Mouse (Mus musculus) bone marrow macrophage, adult 2 months (primary cell): Measurements from ENCODE around the gene Sult1a1. TPM values are rescaled to one million over a fixed set of nuclear protein-coding genes. Genes with fewer than 3 reads are reported as not detected.
A peak's percentile ranks its signal among the peaks of the same experiment; 100 is the strongest.

Source experiments
- H3K27ac ChIP-seq: 2 replicates; pipeline ENCODE4 v1.5.1; 2012; ENCODE audit warnings: low read depth, low read length; ENCODE audit not compliant: insufficient read depth
- H3K4me1 ChIP-seq: 2 replicates; pipeline ENCODE4 v1.6.1; 2012; ENCODE audit warnings: low read length; ENCODE audit not compliant: control insufficient read depth, insufficient read depth
- H3K4me3 ChIP-seq: 2 replicates; pipeline ENCODE4 v1.5.1; 2012; ENCODE audit warnings: mild to moderate bottlenecking, low read length, moderate library complexity; ENCODE audit not compliant: insufficient read depth
- CTCF ChIP-seq: IDR thresholded peaks from 2 replicates; pipeline ENCODE4 v1.5.1; 2012; ENCODE audit warnings: low read depth, mild to moderate bottlenecking, low read length, moderate library complexity
- POLR2A ChIP-seq: IDR thresholded peaks from 2 replicates; pipeline ENCODE4 v1.6.1; 2012; ENCODE audit warnings: mild to moderate bottlenecking, low read depth, low read length, borderline replicate concordance
- polyA plus RNA-seq: library from polyadenylated mRNA; stranded (reverse); fragments of >200 nt; gene quantifications from 2 replicates; pipeline ENCODE4 v1.2.4, GENCODE M21; 2012; ENCODE audit not compliant: missing spikeins, insufficient read depth, insufficient read length

Gene Sult1a1
- polyA plus RNA-seq, 1 experiment, result 42.3 TPM

GRCm38 (mm10) chr7:126629915-126630314, 46.3 kb downstream of the Sult1a1 start:
- H3K4me3 ChIP-seq, result no peak overlapping the region
- 0 out of 2 replicates have a peak overlapping the region, but pooled peaks have one; percentile 9 for H3K27ac ChIP-seq
- H3K4me1 ChIP-seq, result peaks cover 45% of the 10 kb centered on the region
- TF ChIP-seq POLR2A, result no peak
- TF ChIP-seq CTCF, result no peak

- TF ChIP-seq CTCF, result no peak
- TF ChIP-seq POLR2A, result no peak
- peak overlapping the region; percentile 39 for H3K27ac ChIP-seq
- no peak overlapping the region for H3K4me3 ChIP-seq
- peaks cover 60% of the 10 kb centered on the region for H3K4me1 ChIP-seq
Observed at GRCm38 (mm10) chr7:126628111-126628510, 48.1 kb downstream of the Sult1a1 start.

GRCm38 (mm10) chr7:126625807-126626600, 50.2 kb downstream of the Sult1a1 start:
- peak overlapping the region; percentile 42 for H3K4me3 ChIP-seq
- peak overlapping the region; percentile 89 for H3K27ac ChIP-seq
- no peak for TF ChIP-seq CTCF
- TF ChIP-seq POLR2A, result no peak
- H3K4me1 ChIP-seq, result peaks cover 80% of the 10 kb centered on the region

GRCm38 (mm10) chr7:126625369-126625768, 50.9 kb downstream of the Sult1a1 start:
- Histone ChIP-seq H3K4me1 (peaks cover 77% of the 10 kb centered on the region), H3K4me3 (peak overlapping the region; percentile 42), H3K27ac (peak overlapping the region; percentile 89)
- no peak for TF ChIP-seq CTCF
- TF ChIP-seq POLR2A, result no peak

- Histone ChIP-seq H3K27ac (peak overlapping the region; percentile 89), H3K4me1 (peaks cover 75% of the 10 kb centered on the region), H3K4me3 (peak overlapping the region; percentile 42)
Observed at GRCm38 (mm10) chr7:126624774-126625173, 51.5 kb downstream of the Sult1a1 start.

GRCm38 (mm10) chr7:126623381-126623780, 52.9 kb downstream of the Sult1a1 start:
- H3K27ac ChIP-seq, result no peak overlapping the region
- no peak for TF ChIP-seq CTCF
- no peak for TF ChIP-seq POLR2A
- no peak overlapping the region for H3K4me3 ChIP-seq
- H3K4me1 ChIP-seq, result peaks cover 61% of the 10 kb centered on the region

More at GRCm38 (mm10) chr7:126624774-126625173, 51.5 kb downstream of the Sult1a1 start:
- no peak for TF ChIP-seq CTCF
- no peak for TF ChIP-seq POLR2A

Other genes with a start within 250 kb of the Sult1a1 start
- gene Rabep2, start 247.7 kb downstream of the Sult1a1 start, polyA plus RNA-seq, result 25.3 and 30.6 TPM in 2 replicates
- 0.25 and 1.4 TPM in 2 replicates for gene Atp2a1, start 213.3 kb downstream of the Sult1a1 start, polyA plus RNA-seq
- gene Sh2b1, start 201.0 kb downstream of the Sult1a1 start, polyA plus RNA-seq, result 26.1 and 27.6 TPM in 2 replicates
- 39.7 and 41.0 TPM in 2 replicates for gene Tufm, start 189.1 kb downstream of the Sult1a1 start, polyA plus RNA-seq
- gene Atxn2l, start 173.0 kb downstream of the Sult1a1 start, polyA plus RNA-seq, result 128 and 131 TPM in 2 replicates
- 142 and 148 TPM in 2 replicates for gene Eif3c, start 110.0 kb downstream of the Sult1a1 start, polyA plus RNA-seq
- 83.3 and 84.3 TPM in 2 replicates for gene Apobr, start 91.5 kb downstream of the Sult1a1 start, polyA plus RNA-seq
- 219 and 238 TPM in 2 replicates for gene Cln3, start 90.6 kb downstream of the Sult1a1 start, polyA plus RNA-seq
- 2.9 and 3.3 TPM in 2 replicates for gene Il27, start 81.5 kb downstream of the Sult1a1 start, polyA plus RNA-seq
- gene Nupr1, start 45.6 kb downstream of the Sult1a1 start, polyA plus RNA-seq, result 34.9 and 41.2 TPM in 2 replicates
- gene Sgf29, start 27.1 kb downstream of the Sult1a1 start, polyA plus RNA-seq, result 28.6 and 31.7 TPM in 2 replicates
- 62.1 and 63.7 TPM in 2 replicates for gene Bola2, start 19.0 kb upstream of the Sult1a1 start, polyA plus RNA-seq
- 8.4 and 11.6 TPM in 2 replicates for gene Slx1b, start 19.4 kb upstream of the Sult1a1 start, polyA plus RNA-seq
- 622 and 668 TPM in 2 replicates for gene Coro1a, start 31.4 kb upstream of the Sult1a1 start, polyA plus RNA-seq
- 331 and 390 TPM in 2 replicates for gene Mapk3, start 83.2 kb upstream of the Sult1a1 start, polyA plus RNA-seq
- 20.8 and 27.0 TPM in 2 replicates for gene Gdpd3, start 89.9 kb upstream of the Sult1a1 start, polyA plus RNA-seq
- 392 and 412 TPM in 2 replicates for gene Ypel3, start 100.5 kb upstream of the Sult1a1 start, polyA plus RNA-seq
- 1.9 and 2.8 TPM in 2 replicates for gene Tbx6, start 105.1 kb upstream of the Sult1a1 start, polyA plus RNA-seq
- 153 and 164 TPM in 2 replicates for gene Ppp4c, start 116.1 kb upstream of the Sult1a1 start, polyA plus RNA-seq
- 0.74 and 0.85 TPM in 2 replicates for gene Fam57b, start 121.2 kb upstream of the Sult1a1 start, polyA plus RNA-seq
- not detected in 2 replicates for gene 4930451I11Rik, start 155.2 kb upstream of the Sult1a1 start, polyA plus RNA-seq
- gene Doc2a, start 171.0 kb upstream of the Sult1a1 start, polyA plus RNA-seq, result not detected in 2 replicates
- gene Hirip3, start 185.5 kb upstream of the Sult1a1 start, polyA plus RNA-seq, result 32.0 and 33.5 TPM in 2 replicates
- 67.0 and 72.6 TPM in 2 replicates for gene Ino80e, start 185.9 kb upstream of the Sult1a1 start, polyA plus RNA-seq
- 58.5 and 66.8 TPM in 2 replicates for gene Taok2, start 208.3 kb upstream of the Sult1a1 start, polyA plus RNA-seq
- gene Tmem219, start 246.5 kb upstream of the Sult1a1 start, polyA plus RNA-seq, result 74.2 and 75.9 TPM in 2 replicates